Mouse (Mus musculus): Measurements from ENCODE around the gene Itfg1. TPM values are rescaled to one million over a fixed set of nuclear protein-coding genes. Genes with fewer than 3 reads are reported as not detected.

Gene Itfg1
- total and polyA plus RNA-seq, 2 experiments from 2014 or later, result 201 to 212 TPM

DNA sequence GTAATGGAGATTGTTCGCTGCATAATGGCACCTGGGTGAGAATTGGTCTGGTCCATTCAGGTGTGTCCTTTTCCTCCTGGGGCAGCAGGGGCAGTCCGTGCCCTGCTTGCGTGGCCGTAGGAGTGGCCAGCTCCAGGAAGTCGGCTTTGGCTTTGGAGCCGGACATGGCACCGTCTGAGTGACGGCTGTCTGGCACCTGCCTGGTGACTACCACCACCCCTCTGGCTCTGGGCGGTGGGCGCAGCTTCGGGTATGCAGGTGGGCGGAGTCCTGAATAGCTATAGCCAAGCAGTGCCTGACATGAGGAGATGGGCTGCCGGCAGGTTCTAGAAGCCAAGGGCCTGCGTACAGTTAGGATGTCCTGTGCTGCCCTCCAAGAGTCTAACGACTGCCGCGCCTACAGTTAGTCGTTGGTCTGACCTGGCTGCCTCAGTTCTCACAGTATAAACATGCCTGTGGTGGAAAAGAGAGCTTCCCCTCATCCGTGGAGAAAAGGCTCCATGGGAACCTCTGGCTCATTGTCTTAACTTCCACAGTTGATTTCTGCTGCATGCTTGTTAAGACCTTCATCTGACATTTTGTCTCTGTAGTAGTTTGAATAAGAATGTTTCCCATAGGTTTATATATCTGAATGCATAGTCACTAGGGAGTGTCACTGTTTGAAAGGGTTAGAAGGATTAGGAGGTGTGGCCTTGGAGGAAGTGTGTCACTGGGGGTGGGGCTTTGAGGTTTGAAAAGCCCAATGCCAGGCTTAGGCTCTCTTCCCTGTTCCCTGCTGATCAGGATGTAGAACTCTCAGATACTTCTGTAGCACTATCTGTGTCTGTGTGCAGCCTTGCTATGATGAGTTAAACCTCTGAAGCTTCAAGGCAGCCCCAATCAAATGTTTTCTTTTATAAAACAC is 13.8 kb upstream of the Itfg1 start:
- DNase-seq (ENCODE audit: low spot score), result no peak
- no peak overlapping the region for H3K4me3 ChIP-seq (ENCODE audit: low read length)
- H3K27me3 ChIP-seq (ENCODE audit: insufficient read depth, low read length), result no peaks in the 10 kb centered on the region
- no peaks in the 10 kb centered on the region for H3K4me1 ChIP-seq (ENCODE audit: insufficient read depth, low read length)
- no peak for TF ChIP-seq CTCF (IDR thresholded peaks at IDR 0.05; ENCODE audit: low read depth)
- no peak for ATAC-seq
- H3K4me2 ChIP-seq (ENCODE audit: low read depth, low read length), result no peak overlapping the region
- H3K9me3 ChIP-seq (ENCODE audit: low read length), result no peaks in the 10 kb centered on the region
- H3K27ac ChIP-seq, result no peak overlapping the region
- H3K36me3 ChIP-seq (ENCODE audit: insufficient read depth, low read length), result no peaks in the 10 kb centered on the region
- no peak overlapping the region for H3K9ac ChIP-seq (replicated peaks; ENCODE audit: low read length)
- 90% methylated on average over 19 of the region's 19 CpGs for WGBS

DNA sequence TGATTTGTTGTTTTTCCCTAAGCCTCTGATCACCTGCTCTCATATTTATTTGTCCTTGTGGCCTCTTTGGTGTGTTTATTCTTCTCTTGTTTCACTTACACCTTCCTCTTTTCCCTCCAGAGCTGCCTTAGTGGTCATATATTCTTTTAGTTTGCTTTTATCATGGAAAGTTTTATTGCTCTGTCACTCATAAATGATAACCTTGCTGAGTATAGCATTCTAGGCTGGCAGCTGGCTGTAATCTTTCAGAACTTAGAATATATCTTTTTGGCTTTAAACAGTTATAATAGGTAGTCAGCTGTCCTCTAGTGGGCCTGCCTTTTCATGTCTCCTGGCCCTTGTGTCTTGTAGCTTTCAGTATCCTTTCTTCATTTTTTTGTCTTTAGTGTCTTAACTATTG is 5.2 kb upstream of the Itfg1 start:
- Histone ChIP-seq H3K27ac (no peak overlapping the region), H3K9ac (replicated peaks; ENCODE audit: low read length) (no peak overlapping the region), H3K9me3 (ENCODE audit: low read length) (no peaks in the 10 kb centered on the region), H3K4me3 (ENCODE audit: low read length) (no peak overlapping the region), H3K4me2 (ENCODE audit: low read depth, low read length) (no peak overlapping the region), H3K27me3 (ENCODE audit: insufficient read depth, low read length) (no peaks in the 10 kb centered on the region), H3K36me3 (ENCODE audit: insufficient read depth, low read length) (no peaks in the 10 kb centered on the region), H3K4me1 (ENCODE audit: insufficient read depth, low read length) (peaks cover 3% of the 10 kb centered on the region; the same call in 1 of the 2 replicates)
- no peak for DNase-seq (ENCODE audit: low spot score)
- no peak for ATAC-seq
- TF ChIP-seq CTCF (IDR thresholded peaks at IDR 0.05; ENCODE audit: low read depth), result no peak

DNA sequence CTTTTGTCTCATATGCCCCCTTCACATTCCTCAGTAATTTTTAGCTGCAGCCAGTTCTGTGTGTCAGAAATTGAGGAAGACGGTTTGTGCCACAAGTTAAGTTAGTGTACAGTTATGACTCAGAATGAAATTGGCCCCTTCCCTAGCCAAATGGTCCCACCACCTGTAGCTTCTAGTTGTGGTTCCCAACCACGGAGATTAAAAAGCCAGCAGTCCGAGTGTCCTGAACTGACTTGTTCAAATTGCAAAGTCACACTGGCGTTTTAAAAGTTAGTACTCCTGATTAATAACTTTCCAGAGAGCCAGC is 721 bp upstream of the Itfg1 start:
- WGBS, result 11% methylated on average over 4 of the region's 4 CpGs

DNA sequence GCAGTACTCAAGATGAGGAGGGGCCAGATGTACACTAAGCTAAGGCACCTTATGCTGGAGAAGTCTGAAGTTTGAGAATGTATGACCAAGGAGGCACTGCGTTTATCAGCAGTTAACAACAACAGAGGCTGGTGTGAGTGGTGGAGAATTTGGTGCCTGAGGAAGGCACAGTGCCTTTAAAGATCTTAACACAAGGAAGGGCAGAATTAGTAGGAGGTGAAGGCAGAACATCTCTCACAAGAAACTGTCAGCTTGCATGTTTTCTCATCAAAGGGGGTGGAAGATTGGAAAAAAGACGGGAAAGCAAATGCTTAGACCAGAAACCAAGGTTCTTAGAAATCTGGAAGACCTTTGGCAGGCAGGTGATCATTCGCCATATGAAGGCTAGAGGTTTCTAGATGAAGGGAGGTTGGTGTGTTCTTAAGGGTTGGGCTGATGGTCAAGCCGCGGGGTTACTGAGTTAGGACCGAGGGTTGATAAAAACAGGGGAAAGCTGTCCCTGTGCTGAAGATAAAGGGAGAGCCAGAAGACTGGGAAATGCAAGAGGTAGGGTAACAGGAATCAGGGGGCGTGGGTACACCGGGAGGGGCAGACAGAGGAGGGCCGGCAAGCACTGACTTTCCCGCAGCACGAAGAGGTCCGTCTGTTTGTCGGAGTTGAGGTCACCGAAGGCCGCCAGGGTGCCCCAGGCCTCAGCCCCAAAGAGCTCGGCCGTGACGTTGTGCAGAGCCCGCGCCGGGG is 635 bp downstream of the Itfg1 start:
- DNase-seq (ENCODE audit: low spot score) (peak; percentile 3), ATAC-seq (no peak; the same call in 1 of the 2 replicates)
- Histone ChIP-seq H3K27ac (peak overlapping the region; percentile 97), H3K27me3 (ENCODE audit: insufficient read depth, low read length) (no peaks in the 10 kb centered on the region), H3K36me3 (ENCODE audit: insufficient read depth, low read length) (peaks cover 4% of the 10 kb centered on the region; the same call in 1 of the 2 replicates), H3K4me2 (ENCODE audit: low read depth, low read length) (peak overlapping the region; percentile 89), H3K9ac (replicated peaks; ENCODE audit: low read length) (peak overlapping the region; percentile 96), H3K4me3 (ENCODE audit: low read length) (peak overlapping the region; percentile 90), H3K9me3 (ENCODE audit: low read length) (no peaks in the 10 kb centered on the region), H3K4me1 (ENCODE audit: insufficient read depth, low read length) (peaks cover 13% of the 10 kb centered on the region)
- WGBS, result 1% methylated on average over 21 of the region's 21 CpGs
- TF ChIP-seq CTCF (IDR thresholded peaks at IDR 0.05; ENCODE audit: low read depth), result no peak

More for the DNA sequence above, 721 bp upstream of the Itfg1 start:
- no peak for ATAC-seq
- Histone ChIP-seq H3K36me3 (ENCODE audit: insufficient read depth, low read length) (peaks cover 4% of the 10 kb centered on the region; the same call in 1 of the 2 replicates), H3K27ac (peak overlapping the region; percentile 97), H3K4me2 (ENCODE audit: low read depth, low read length) (peak overlapping the region; percentile 89), H3K4me3 (ENCODE audit: low read length) (peak overlapping the region; percentile 90), H3K9me3 (ENCODE audit: low read length) (no peaks in the 10 kb centered on the region), H3K4me1 (ENCODE audit: insufficient read depth, low read length) (peaks cover 13% of the 10 kb centered on the region), H3K27me3 (ENCODE audit: insufficient read depth, low read length) (no peaks in the 10 kb centered on the region), H3K9ac (replicated peaks; ENCODE audit: low read length) (peak overlapping the region; percentile 96)
- peak; percentile 7 for DNase-seq (ENCODE audit: low spot score)
- no peak for TF ChIP-seq CTCF (IDR thresholded peaks at IDR 0.05; ENCODE audit: low read depth)

DNA sequence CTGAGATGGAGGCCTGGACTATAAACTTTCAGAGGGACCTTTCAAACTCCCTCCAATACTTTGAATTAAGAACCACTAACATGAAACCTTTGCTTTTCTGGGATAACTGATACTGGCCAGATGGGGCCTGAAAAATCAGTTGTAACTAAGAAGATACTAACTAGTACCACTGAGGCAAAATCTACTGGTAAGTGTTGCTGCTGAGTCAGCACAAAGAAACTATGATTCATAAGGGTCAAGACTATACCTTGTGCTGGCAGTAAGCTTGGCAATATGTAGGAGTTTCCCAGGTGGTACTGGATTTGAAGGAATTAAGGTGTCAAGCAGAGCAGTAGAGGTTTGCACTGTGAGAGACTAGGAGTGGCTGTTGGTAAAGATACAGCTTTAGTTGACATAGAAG is 27.1 kb downstream of the Itfg1 start:
- ATAC-seq, result no peak

DNA sequence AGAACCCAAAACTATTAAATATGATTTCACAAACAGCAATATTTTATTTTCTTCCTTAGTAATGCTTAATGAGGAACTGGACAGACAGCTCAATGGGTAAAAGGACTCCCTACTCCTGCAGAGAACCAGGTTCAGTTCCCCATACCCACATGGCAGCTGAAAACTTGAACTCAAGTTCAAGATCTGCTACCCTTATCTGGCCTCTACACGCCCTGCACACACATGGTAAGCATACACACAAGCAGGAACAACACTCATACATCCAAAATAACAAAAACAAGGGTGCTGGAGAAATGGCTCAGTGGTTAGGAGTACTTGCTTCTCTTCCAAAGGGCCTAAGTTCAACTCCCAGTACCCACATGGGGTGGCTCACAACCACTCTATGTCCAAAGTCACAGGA is 39.3 kb downstream of the Itfg1 start:
- H3K27me3 ChIP-seq (ENCODE audit: insufficient read depth, low read length), result no peaks in the 10 kb centered on the region
- no peak for TF ChIP-seq CTCF (IDR thresholded peaks at IDR 0.05; ENCODE audit: low read depth)
- no peak for ATAC-seq
- H3K4me1 ChIP-seq (ENCODE audit: insufficient read depth, low read length), result no peaks in the 10 kb centered on the region
- no peak overlapping the region for H3K4me3 ChIP-seq (ENCODE audit: low read length)
- 90% methylated on average over 1 of the region's 1 CpGs for WGBS
- H3K36me3 ChIP-seq (ENCODE audit: insufficient read depth, low read length), result peaks cover 8% of the 10 kb centered on the region
- no peaks in the 10 kb centered on the region for H3K9me3 ChIP-seq (ENCODE audit: low read length)
- H3K9ac ChIP-seq (replicated peaks; ENCODE audit: low read length), result no peak overlapping the region
- no peak for DNase-seq (ENCODE audit: low spot score)
- no peak overlapping the region for H3K4me2 ChIP-seq (ENCODE audit: low read depth, low read length)
- no peak overlapping the region for H3K27ac ChIP-seq

More for the DNA sequence above, 27.1 kb downstream of the Itfg1 start:
- no peak overlapping the region for H3K4me3 ChIP-seq (ENCODE audit: low read length)
- H3K27ac ChIP-seq, result no peak overlapping the region
- H3K4me1 ChIP-seq (ENCODE audit: insufficient read depth, low read length), result no peaks in the 10 kb centered on the region
- no peak overlapping the region for H3K4me2 ChIP-seq (ENCODE audit: low read depth, low read length)
- H3K9me3 ChIP-seq (ENCODE audit: low read length), result no peaks in the 10 kb centered on the region
- no peak for TF ChIP-seq CTCF (IDR thresholded peaks at IDR 0.05; ENCODE audit: low read depth)
- H3K36me3 ChIP-seq (ENCODE audit: insufficient read depth, low read length), result 0 out of 2 replicates have a peak, but pooled peaks cover 3% of the 10 kb centered on the region
- no peak overlapping the region for H3K9ac ChIP-seq (replicated peaks; ENCODE audit: low read length)
- no peak for DNase-seq (ENCODE audit: low spot score)
- no peaks in the 10 kb centered on the region for H3K27me3 ChIP-seq (ENCODE audit: insufficient read depth, low read length)

Measured in hindbrain, postnatal 0 days (tissue).